Mouse (Mus musculus) cerebellum, adult 2 months (tissue): ENCODE results near the gene Sit1. TPM values are rescaled to one million over a fixed set of nuclear protein-coding genes. Genes with fewer than 3 reads are reported as not detected.
A peak's percentile ranks its signal among the peaks of the same experiment; 100 is the strongest.

Experiments used
- DNase-seq, 2 experiments: peaks; one replicate each; pipeline ENCODE4 v3.0.0; 2021
- H3K27ac ChIP-seq: fragments of 200-500 bp; 2 replicates; pipeline ENCODE4 v1.5.1; 2012; ENCODE audit warnings: low read length, control low read depth, inconsistent platforms; ENCODE audit not compliant: insufficient read depth
- H3K27me3 ChIP-seq: fragments of 200-500 bp; 2 replicates; pipeline ENCODE4 v1.6.1; 2012; ENCODE audit warnings: inconsistent platforms, mild to moderate bottlenecking, low read length, moderate library complexity; ENCODE audit not compliant: control insufficient read depth, insufficient read depth
- H3K4me1 ChIP-seq: fragments of 200-500 bp; 2 replicates; pipeline ENCODE4 v1.6.1; 2011; ENCODE audit warnings: low read length; ENCODE audit not compliant: control insufficient read depth, insufficient read depth
- H3K4me3 ChIP-seq: fragments of 200-500 bp; replicated peaks from 2 replicates; pipeline ENCODE3; 2011; ENCODE audit warnings: mild to moderate bottlenecking, low read depth, low read length, control low read depth; ENCODE audit not compliant: insufficient read depth
- CTCF ChIP-seq: fragments of 200-500 bp; IDR thresholded peaks from 2 replicates; pipeline ENCODE4 v1.5.1; 2011; ENCODE audit warnings: low read depth, mild to moderate bottlenecking, control low read depth, low read length, moderate library complexity, borderline replicate concordance; ENCODE audit not compliant: insufficient read depth
- POLR2A ChIP-seq: fragments of 200-500 bp; IDR thresholded peaks from 2 replicates; pipeline ENCODE4 v1.6.1; 2011; ENCODE audit warnings: low read length, control low read depth, borderline replicate concordance; ENCODE audit not compliant: insufficient read depth
- WGBS: fragments of 180-500 bp; shearing (Covaris S2); methylation state at CpG from one replicate; pipeline ENCODE4 v1.1.7; 2018; 5-methylcytosine and 5-hydroxymethylcytosine counted together
- polyA plus RNA-seq: library from polyadenylated mRNA; depleted of rRNA; stranded (reverse); fragments of >200 nt; gene quantifications from 2 replicates; pipeline ENCODE4 v1.2.3, GENCODE M21; 2012; rRNA removed

The Sit1 gene
- polyA plus RNA-seq, 1 experiment: not detected

DNA sequence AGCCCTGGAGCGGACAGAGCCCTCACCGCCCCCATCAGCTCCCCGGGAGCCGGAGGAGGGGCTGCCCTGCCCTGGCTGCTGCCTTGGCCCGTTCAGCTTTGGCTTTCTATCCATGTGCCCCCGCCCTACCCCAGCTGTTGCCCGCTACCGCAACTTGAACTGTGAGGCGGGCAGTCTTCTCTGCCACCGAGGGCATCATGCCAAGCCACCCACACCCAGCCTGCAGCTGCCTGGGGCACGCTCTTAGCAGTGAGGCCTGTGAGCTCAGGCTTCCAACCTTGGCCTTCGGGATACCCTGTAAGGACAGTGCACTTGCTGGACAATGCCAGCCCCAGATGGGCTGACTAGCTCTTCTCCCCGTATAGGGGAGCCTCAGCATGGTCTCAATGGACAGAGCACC is 36.3 kb downstream of the Sit1 start:
- Histone ChIP-seq H3K27ac (no peak overlapping the region), H3K4me1 (peaks cover 7% of the 10 kb centered on the region; the same call in 1 of the 2 replicates), H3K27me3 (no peaks in the 10 kb centered on the region), H3K4me3 (no peak overlapping the region)
- WGBS: 32% methylated on average over 13 of the region's 13 CpGs
- no peak for TF ChIP-seq CTCF
- no peak for TF ChIP-seq POLR2A
- peak in 1 of 2 experiments; percentile 22 for DNase-seq

DNA sequence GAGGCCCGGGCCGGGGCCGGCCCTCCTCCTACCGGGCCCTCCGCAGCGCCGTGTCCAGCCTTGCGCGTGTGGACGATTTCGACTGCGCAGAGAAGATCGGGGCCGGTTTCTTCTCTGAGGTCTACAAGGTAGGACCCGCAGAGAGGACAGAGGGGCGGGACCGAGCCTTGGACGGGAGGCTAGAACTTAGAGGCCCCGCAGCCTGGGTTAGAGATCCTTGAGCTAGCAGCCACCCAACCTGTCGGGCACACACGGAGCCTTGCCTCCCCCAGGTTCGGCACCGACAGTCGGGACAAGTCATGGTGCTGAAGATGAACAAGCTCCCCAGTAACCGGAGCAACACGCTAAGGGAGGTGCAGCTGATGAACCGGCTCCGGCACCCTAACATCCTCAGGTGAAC is 40.0 kb downstream of the Sit1 start:
- H3K27ac ChIP-seq: no peak overlapping the region

GRCm38 (mm10) chr4:43442456-43443361 is 40.8 kb downstream of the Sit1 start:
- Histone ChIP-seq H3K27ac (peak overlapping the region; percentile 85), H3K27me3 (no peaks in the 10 kb centered on the region), H3K4me3 (peak overlapping the region; percentile 86), H3K4me1 (peaks cover 4% of the 10 kb centered on the region; the same call in 1 of the 2 replicates)
- peak; percentile 77 to 81 for DNase-seq
- no peak for TF ChIP-seq CTCF
- no peak for TF ChIP-seq POLR2A
- WGBS: under 1% methylated on average over 88 of the region's 88 CpGs

More for the DNA sequence above, 40.0 kb downstream of the Sit1 start:
- peak; percentile 45 to 57 for DNase-seq
- under 1% methylated on average over 28 of the region's 28 CpGs for WGBS
- Histone ChIP-seq H3K27me3 (no peaks in the 10 kb centered on the region), H3K4me3 (peak overlapping the region; percentile 86), H3K4me1 (peaks cover 7% of the 10 kb centered on the region; the same call in 1 of the 2 replicates)
- no peak for TF ChIP-seq CTCF
- no peak for TF ChIP-seq POLR2A

DNA sequence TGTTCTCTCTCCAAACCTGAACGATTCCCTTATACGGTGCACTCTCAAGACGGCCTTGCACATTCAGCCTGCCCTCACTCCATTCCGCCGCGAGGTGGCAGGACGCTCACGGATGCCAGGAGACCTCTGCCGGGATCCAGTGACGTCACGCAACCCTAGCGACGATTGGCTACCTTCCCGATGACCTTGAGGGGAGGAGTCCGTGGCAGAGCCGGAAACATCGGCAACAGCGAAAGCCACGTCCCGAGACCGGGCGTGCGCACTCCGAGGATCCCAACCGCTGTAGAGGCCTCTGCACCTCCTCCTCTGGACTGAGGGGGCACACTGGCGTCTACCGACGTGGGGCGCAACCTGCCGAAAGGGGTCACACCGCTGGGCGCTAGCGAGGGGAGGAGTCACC is 41.5 kb downstream of the Sit1 start:
- under 1% methylated on average over 33 of the region's 33 CpGs for WGBS
- H3K27ac ChIP-seq: peak overlapping the region; percentile 85

GRCm38 (mm10) chr4:43441639-43442038 is 41.9 kb downstream of the Sit1 start, which contains the start of gene Tesk1:
Gene Tesk1 (plus strand): TSS chr4:43441939.
- WGBS: 15% methylated on average over 4 of the region's 4 CpGs
- DNase-seq: no peak
- peak within 1 kb of the TSS; percentile 86 for H3K4me3 ChIP-seq
- H3K27ac ChIP-seq: peak within 1 kb of the TSS; percentile 85
- no peak for TF ChIP-seq POLR2A
- H3K4me1 ChIP-seq: peaks cover 4% of the 10 kb centered on the region; the same call in 1 of the 2 replicates
- H3K27me3 ChIP-seq: no peaks in the 10 kb centered on the region

More for the DNA sequence above, 41.5 kb downstream of the Sit1 start:
- H3K4me3 ChIP-seq: peak overlapping the region; percentile 86
- no peaks in the 10 kb centered on the region for H3K27me3 ChIP-seq
- TF ChIP-seq POLR2A: peak; percentile 97
- TF ChIP-seq CTCF: peak; percentile 94
- peaks cover 4% of the 10 kb centered on the region; the same call in 1 of the 2 replicates for H3K4me1 ChIP-seq
- DNase-seq: peak; percentile 99 to 100

DNA sequence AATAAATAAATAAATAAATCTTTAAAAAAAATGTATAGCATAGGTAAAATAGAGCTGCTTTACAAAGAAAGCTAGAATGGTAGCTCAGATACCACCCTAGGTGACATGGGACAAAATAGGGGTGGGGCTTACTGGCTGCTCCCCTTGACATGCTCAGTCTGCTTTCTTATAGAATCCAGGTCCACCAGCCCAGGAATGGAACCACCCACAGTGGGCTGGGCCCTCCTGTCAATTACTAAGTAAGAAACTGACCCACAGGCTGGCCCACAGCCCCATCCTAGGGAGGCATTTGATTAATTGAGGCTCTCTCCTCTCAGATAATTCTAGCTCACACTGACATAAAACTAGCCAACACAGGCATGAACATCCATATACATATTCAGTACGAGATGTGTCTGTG is 50.7 kb downstream of the Sit1 start:
- WGBS: 87% methylated on average over 1 of the region's 1 CpGs
- no peak for TF ChIP-seq CTCF
- TF ChIP-seq POLR2A: no peak
- Histone ChIP-seq H3K4me3 (no peak overlapping the region), H3K4me1 (no peaks in the 10 kb centered on the region), H3K27ac (no peak overlapping the region), H3K27me3 (no peaks in the 10 kb centered on the region)
- DNase-seq: no peak

Other genes with a start within 250 kb of the Sit1 start
- gene Atp8b5, start 216.6 kb downstream of the Sit1 start, polyA plus RNA-seq: 1.0 and 1.4 TPM in 2 replicates
- 63.0 and 65.8 TPM in 2 replicates for gene Rusc2, start 101.8 kb downstream of the Sit1 start, polyA plus RNA-seq
- gene Fam166b, start 54.6 kb downstream of the Sit1 start, polyA plus RNA-seq: 0.87 and 2.0 TPM in 2 replicates
- 51.2 and 56.3 TPM in 2 replicates for gene Tesk1, start 41.8 kb downstream of the Sit1 start, polyA plus RNA-seq
- 0.74 and 0.84 TPM in 2 replicates for gene Cd72, start 29.1 kb downstream of the Sit1 start, polyA plus RNA-seq
- gene Ccdc107, start 9.2 kb upstream of the Sit1 start, polyA plus RNA-seq: 133 and 137 TPM in 2 replicates
- gene Arhgef39, start 16.0 kb upstream of the Sit1 start, polyA plus RNA-seq: 2.8 and 3.2 TPM in 2 replicates
- 15.8 and 17.7 TPM in 2 replicates for gene Car9, start 23.2 kb upstream of the Sit1 start, polyA plus RNA-seq
- gene Tpm2, start 40.0 kb upstream of the Sit1 start, polyA plus RNA-seq: 18.0 and 21.1 TPM in 2 replicates
- gene Creb3, start 78.6 kb upstream of the Sit1 start, polyA plus RNA-seq: 70.4 and 71.2 TPM in 2 replicates
- 48.8 and 53.9 TPM in 2 replicates for gene Tln1, start 79.0 kb upstream of the Sit1 start, polyA plus RNA-seq
- gene Rgp1, start 95.0 kb upstream of the Sit1 start, polyA plus RNA-seq: 30.3 and 39.2 TPM in 2 replicates
- 79.8 and 80.0 TPM in 2 replicates for gene Gba2, start 95.1 kb upstream of the Sit1 start, polyA plus RNA-seq
- not detected in 2 replicates for gene Msmp, start 100.8 kb upstream of the Sit1 start, polyA plus RNA-seq
- 140 and 145 TPM in 2 replicates for gene Npr2, start 148.2 kb upstream of the Sit1 start, polyA plus RNA-seq
- gene Spag8, start 169.9 kb upstream of the Sit1 start, polyA plus RNA-seq: 3.8 and 5.7 TPM in 2 replicates
- gene Hint2, start 172.7 kb upstream of the Sit1 start, polyA plus RNA-seq: 94.3 and 99.6 TPM in 2 replicates
- 21.2 and 21.8 TPM in 2 replicates for gene Tmem8b, start 185.2 kb upstream of the Sit1 start, polyA plus RNA-seq
- 0.77 and 1.0 TPM in 2 replicates for gene Fam221b, start 185.4 kb upstream of the Sit1 start, polyA plus RNA-seq
- gene Olfr70, start 217.1 kb upstream of the Sit1 start, polyA plus RNA-seq: not detected in 2 replicates
- not detected in 2 replicates for gene Olfr71, start 226.5 kb upstream of the Sit1 start, polyA plus RNA-seq
- 1.6 and 1.9 TPM in 2 replicates for gene Hrct1, start 243.5 kb upstream of the Sit1 start, polyA plus RNA-seq
- 0.76 and 0.88 TPM in 2 replicates for gene Spaar, start 246.3 kb upstream of the Sit1 start, polyA plus RNA-seq